Mouse (Mus musculus): ENCODE data around the gene Ank. TPM values are rescaled to one million over a fixed set of nuclear protein-coding genes. Genes with fewer than 3 reads are reported as not detected.

Ank gene
- polyA plus RNA-seq (2015; fragmentation: Nextera tagmentation; extraction: Ambion mirVana) = 12.9 and 13.2 TPM in 2 replicates

DNA sequence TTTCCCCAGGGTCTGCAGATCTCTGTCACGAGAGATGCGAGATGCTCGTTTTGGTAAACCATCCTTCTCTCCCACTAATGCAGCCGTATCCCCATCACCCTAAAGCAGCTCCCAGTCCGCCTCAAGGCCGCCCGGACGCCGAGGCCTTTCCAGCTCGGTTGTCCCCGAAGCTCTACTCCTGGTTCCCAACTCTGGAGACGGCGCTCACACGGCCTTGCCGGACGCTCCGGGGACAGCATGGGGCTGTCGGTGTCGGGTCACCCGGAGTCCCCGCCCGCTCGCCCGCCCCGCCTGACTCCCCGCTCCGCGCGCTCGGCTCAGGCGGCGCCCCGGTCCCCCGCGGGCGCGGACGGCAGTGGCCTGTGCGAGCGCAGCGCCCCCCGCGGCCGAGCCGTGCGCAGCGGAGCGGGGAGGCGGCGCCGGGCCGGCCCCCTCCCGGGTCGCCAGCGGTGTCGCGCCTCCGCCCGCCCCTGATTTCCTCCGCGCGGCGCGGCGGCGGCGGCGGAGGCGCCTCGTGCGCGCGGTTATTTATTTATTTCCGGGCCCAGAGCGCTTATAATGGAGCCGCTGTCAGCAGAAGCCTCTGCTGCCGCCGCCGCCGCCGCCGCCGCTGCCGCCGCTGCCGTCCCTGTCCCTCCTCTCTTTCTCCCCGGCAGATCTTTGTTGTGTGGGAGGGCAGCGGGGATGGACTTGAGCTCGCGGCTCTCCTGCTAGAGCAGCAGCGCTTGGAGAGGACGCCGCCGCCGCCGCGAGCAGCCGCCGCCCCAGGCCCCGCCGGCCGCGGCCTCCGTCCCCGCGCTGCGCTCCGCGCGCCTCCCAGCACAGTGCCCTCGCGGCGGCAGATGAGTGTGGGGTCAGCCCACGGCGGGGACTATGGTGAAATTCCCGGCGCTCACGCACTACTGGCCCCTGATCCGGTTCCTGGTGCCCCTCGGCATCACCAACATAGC lies at the start of gene Ank:
Gene Ank, plus strand, starts transcription at position 547 of the 950 bp plus-strand sequence.
- WGBS = under 1% methylated on average over 69 of the region's 120 CpGs
- peak within 1 kb of the TSS; percentile 74 for H3K4me3 ChIP-seq
- no peaks in the 10 kb centered on the region for H3K9me3 ChIP-seq
- H3K27me3 ChIP-seq (replicated peaks) = no peaks in the 10 kb centered on the region
- ATAC-seq (replicated peaks) = peak; percentile 89
- H3K9ac ChIP-seq = peak within 1 kb of the TSS; percentile 91
- H3K27ac ChIP-seq = peak within 1 kb of the TSS; percentile 93
- H3K4me2 ChIP-seq = peak within 1 kb of the TSS; percentile 59
- H3K4me1 ChIP-seq = peaks cover 32% of the 10 kb centered on the region
- H3K36me3 ChIP-seq (replicated peaks) = no peaks in the 10 kb centered on the region

DNA sequence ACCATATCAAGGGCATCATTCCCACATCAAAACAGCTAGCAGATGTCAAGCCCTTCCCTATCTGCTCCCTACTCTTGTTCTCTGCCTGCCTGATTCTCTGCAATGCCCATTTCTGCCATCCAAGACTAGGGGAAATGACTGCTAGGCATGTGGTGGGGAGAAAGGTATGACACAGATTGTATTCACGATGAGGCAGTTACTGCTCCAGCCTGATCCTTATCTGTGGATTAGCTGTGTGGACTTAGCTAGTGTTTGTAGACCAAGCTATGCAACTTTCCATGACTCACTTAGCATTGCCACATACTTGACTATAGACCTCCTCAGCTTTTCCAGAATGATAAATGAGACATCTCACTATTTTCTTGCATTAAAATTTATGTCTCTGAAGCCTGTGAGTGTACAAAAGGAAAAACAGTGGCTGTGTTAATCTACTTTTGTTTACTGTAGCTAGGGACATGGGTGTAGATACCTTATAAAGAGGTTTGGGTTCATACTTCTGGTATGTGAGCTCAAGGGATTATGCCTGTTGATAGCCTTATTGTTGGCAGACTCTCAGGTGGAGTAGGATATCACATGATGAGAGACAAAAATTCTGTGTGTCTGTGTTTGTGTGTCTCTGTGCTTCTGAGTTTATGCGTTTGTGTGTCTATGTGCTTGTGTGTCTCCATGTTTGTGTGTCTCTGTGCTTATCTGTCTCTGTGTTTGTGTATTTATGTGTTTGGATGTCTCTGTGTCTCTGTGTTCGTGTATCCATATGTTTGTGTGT lies 47.7 kb upstream of the Ank start:
- ATAC-seq (replicated peaks) = no peak
- no peaks in the 10 kb centered on the region for H3K9me3 ChIP-seq
- whole genome bisulfite sequencing = 90% methylated on average over 3 of the region's 3 CpGs
- H3K9ac ChIP-seq = no peak overlapping the region
- H3K4me3 ChIP-seq = no peak overlapping the region
- H3K27me3 ChIP-seq (replicated peaks) = no peaks in the 10 kb centered on the region
- H3K36me3 ChIP-seq (replicated peaks) = no peaks in the 10 kb centered on the region
- no peaks in the 10 kb centered on the region for H3K4me1 ChIP-seq
- no peak overlapping the region for H3K4me2 ChIP-seq
- no peak overlapping the region for H3K27ac ChIP-seq

DNA sequence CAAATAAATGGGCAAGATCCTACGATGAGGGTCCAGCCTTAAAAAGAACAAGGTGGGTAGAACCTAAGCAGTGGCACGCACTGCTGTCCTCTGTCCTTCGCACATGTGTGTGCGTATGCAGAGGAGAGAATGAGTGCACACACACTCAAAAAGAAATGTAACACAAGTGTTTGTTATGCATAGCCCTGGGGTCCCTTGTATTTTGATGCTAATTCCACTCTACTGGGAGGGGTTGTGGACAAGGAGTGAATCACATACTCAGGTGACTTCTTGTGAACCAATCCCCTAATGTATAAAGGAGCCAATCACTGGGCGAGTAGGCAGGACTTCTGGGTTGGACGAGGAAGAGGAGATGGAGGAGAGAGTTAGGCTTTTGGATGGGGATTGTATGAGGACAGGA lies 44.9 kb upstream of the Ank start:
- no peaks in the 10 kb centered on the region for H3K27me3 ChIP-seq (replicated peaks)
- WGBS = 85% methylated on average over 6 of the region's 6 CpGs

GRCm38 (mm10) chr15:27427581-27427980 lies 38.9 kb upstream of the Ank start:
- 79% methylated on average over 3 of the region's 3 CpGs for WGBS

More for the DNA sequence above, 44.9 kb upstream of the Ank start:
- H3K27ac ChIP-seq = no peak overlapping the region
- no peaks in the 10 kb centered on the region for H3K9me3 ChIP-seq
- H3K4me1 ChIP-seq = no peaks in the 10 kb centered on the region
- no peak overlapping the region for H3K4me2 ChIP-seq
- H3K4me3 ChIP-seq = no peak overlapping the region
- no peak for ATAC-seq (replicated peaks)
- no peak overlapping the region for H3K9ac ChIP-seq
- H3K36me3 ChIP-seq (replicated peaks) = no peaks in the 10 kb centered on the region

GRCm38 (mm10) chr15:27430241-27430640 lies 36.2 kb upstream of the Ank start:
- H3K36me3 ChIP-seq (replicated peaks) = no peaks in the 10 kb centered on the region
- H3K27ac ChIP-seq = no peak overlapping the region
- H3K27me3 ChIP-seq (replicated peaks) = no peaks in the 10 kb centered on the region
- no peak for ATAC-seq (replicated peaks)
- H3K4me2 ChIP-seq = no peak overlapping the region
- H3K9ac ChIP-seq = no peak overlapping the region
- H3K4me3 ChIP-seq = no peak overlapping the region
- WGBS = 90% methylated on average over 1 of the region's 1 CpGs
- no peaks in the 10 kb centered on the region for H3K9me3 ChIP-seq
- no peaks in the 10 kb centered on the region for H3K4me1 ChIP-seq

More at GRCm38 (mm10) chr15:27427581-27427980, 38.9 kb upstream of the Ank start:
- no peak overlapping the region for H3K27ac ChIP-seq
- H3K9me3 ChIP-seq = no peaks in the 10 kb centered on the region
- no peak overlapping the region for H3K9ac ChIP-seq
- no peak for ATAC-seq (replicated peaks)
- H3K4me2 ChIP-seq = no peak overlapping the region
- H3K4me3 ChIP-seq = no peak overlapping the region
- no peaks in the 10 kb centered on the region for H3K27me3 ChIP-seq (replicated peaks)
- H3K36me3 ChIP-seq (replicated peaks) = no peaks in the 10 kb centered on the region
- H3K4me1 ChIP-seq = no peaks in the 10 kb centered on the region

DNA sequence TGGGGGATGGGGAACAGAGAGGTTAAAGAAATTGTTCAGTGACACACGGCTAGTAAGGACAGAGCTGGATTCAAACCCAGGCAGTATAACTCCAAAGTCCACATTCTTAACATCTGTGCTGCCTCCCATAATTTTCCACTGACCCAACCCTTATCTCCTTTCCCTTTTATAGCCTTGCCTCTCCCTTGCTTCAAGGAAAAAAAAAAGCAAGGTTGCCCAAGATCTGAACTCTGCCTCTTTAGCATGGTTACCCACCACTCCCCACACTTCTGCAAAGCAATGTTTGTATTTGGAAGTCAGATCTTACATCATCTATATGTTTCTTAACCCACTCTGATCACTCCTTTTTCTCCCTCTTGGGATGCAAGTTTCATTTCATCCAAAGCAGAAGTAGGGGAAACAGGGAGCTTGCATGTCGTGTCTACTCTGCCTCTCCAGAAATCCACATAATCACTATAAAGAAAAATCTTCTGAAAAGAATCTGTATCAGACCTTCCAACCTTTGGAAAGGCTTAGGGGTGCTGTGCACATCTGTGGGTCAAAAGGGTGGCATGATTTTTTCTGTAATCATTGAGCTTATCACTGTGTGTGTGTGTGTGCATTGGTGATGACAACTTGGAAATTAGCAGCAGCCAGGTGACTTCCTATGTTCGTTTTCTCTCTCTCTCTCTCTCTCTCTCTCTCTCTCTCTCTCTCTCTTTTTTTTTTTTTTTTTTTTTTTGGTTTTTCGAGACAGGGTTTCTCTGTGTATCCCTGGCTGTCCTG lies 33.4 kb upstream of the Ank start:
- Histone ChIP-seq H3K4me3 (no peak overlapping the region), H3K27ac (no peak overlapping the region), H3K9me3 (no peaks in the 10 kb centered on the region), H3K27me3 (replicated peaks) (no peaks in the 10 kb centered on the region), H3K9ac (no peak overlapping the region), H3K4me2 (no peak overlapping the region), H3K36me3 (replicated peaks) (no peaks in the 10 kb centered on the region), H3K4me1 (no peaks in the 10 kb centered on the region)
- no peak for ATAC-seq (replicated peaks)
- 96% methylated on average over 3 of the region's 4 CpGs for WGBS

DNA sequence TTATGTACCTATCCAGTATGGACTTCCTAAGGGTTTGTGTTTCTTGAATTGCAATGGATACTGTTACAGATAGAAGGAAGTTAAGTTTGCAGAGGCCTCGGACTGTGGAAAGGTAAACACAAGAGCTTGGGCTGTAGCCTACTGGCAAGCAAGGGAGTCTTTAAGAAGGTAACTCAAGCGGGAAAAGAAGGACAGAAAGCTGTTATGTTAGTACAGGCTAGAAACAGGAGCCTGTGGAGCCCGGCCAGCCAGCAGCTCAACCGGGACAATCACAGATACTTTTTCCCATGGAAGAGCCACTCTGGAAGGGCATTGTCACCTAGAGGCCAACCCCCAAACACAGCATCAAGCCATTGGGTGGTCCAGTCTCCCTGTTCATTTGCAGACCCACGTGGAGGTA lies 31.1 kb upstream of the Ank start:
- Histone ChIP-seq H3K9me3 (no peaks in the 10 kb centered on the region), H3K4me1 (no peaks in the 10 kb centered on the region), H3K9ac (no peak overlapping the region), H3K27me3 (replicated peaks) (no peaks in the 10 kb centered on the region), H3K27ac (no peak overlapping the region), H3K4me2 (no peak overlapping the region), H3K4me3 (no peak overlapping the region), H3K36me3 (replicated peaks) (no peaks in the 10 kb centered on the region)
- ATAC-seq (replicated peaks) = no peak
- WGBS = 90% methylated on average over 5 of the region's 5 CpGs

DNA sequence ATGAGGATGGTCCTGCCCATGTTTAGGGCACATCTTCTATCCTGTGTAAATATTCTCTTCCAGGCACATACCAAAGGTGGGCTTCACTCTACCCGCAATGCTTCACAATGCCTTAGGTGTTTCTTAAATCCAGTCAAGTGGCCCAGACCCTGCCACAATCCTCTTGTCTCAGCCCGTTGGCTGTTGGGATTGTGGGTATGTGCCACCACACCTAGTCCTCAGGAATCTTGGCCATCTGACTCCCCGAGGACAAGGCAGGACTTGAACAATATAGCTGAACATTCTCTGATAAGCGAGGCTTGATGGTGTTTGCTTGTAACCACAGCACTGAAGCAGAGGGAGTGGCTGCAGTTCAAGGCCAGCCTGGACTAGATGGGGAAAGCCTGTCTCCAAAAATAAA lies 30.3 kb upstream of the Ank start:
- no peaks in the 10 kb centered on the region for H3K4me1 ChIP-seq
- no peaks in the 10 kb centered on the region for H3K36me3 ChIP-seq (replicated peaks)
- 92% methylated on average over 4 of the region's 4 CpGs for WGBS
- no peaks in the 10 kb centered on the region for H3K9me3 ChIP-seq
- no peak for ATAC-seq (replicated peaks)
- no peak overlapping the region for H3K4me3 ChIP-seq
- H3K9ac ChIP-seq = no peak overlapping the region
- no peak overlapping the region for H3K27ac ChIP-seq
- H3K27me3 ChIP-seq (replicated peaks) = no peaks in the 10 kb centered on the region
- no peak overlapping the region for H3K4me2 ChIP-seq

DNA sequence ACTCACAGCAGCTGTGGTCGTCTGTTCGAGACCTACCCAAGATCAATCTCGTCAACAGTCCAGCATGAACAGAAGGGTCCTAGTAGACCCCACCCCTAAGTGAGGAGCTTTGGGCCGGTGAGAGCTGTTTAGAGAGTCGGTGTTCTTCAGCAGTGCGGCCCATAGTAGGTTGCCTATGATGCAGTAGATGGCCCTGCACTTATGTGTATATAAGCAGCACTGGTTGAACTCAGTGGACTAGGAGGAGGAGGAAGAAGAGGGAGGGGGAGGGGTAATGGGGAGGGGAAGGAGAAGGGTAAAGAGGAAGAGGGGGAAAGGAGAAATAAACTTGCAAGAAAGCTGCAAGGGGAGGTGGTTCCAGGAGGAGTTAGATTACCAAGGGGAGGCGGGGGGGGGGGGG lies 25.4 kb upstream of the Ank start:
- no peaks in the 10 kb centered on the region for H3K27me3 ChIP-seq (replicated peaks)
- no peak overlapping the region for H3K4me2 ChIP-seq
- H3K36me3 ChIP-seq (replicated peaks) = no peaks in the 10 kb centered on the region
- no peak for ATAC-seq (replicated peaks)
- no peak overlapping the region for H3K4me3 ChIP-seq
- no peaks in the 10 kb centered on the region for H3K4me1 ChIP-seq
- H3K9me3 ChIP-seq = no peaks in the 10 kb centered on the region
- WGBS = 91% methylated on average over 7 of the region's 7 CpGs
- no peak overlapping the region for H3K27ac ChIP-seq
- H3K9ac ChIP-seq = no peak overlapping the region

DNA sequence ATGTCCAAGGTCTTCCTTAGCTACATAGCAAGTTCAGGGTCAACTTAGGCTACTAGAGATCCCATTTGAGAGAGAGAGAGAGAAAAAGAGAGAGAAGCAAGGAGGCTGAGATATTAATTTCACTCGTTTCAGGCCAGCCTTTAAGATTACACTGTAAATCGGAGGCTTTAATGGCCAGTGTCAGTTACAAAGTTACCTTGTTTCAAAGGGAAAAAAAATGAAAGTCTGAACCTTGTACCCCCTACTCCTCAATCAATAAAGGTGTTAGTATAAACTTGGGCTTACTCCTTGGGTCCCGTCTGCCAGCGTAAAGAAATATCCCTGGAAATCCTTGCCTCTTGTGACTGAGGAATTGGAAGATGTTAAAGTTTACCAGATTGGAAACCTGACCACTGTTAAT lies 24.9 kb upstream of the Ank start:
- Histone ChIP-seq H3K36me3 (replicated peaks) (no peaks in the 10 kb centered on the region), H3K9me3 (no peaks in the 10 kb centered on the region), H3K27ac (no peak overlapping the region), H3K4me2 (no peak overlapping the region), H3K9ac (no peak overlapping the region), H3K4me1 (no peaks in the 10 kb centered on the region), H3K4me3 (no peak overlapping the region), H3K27me3 (replicated peaks) (no peaks in the 10 kb centered on the region)
- WGBS = 91% methylated on average over 4 of the region's 4 CpGs
- ATAC-seq (replicated peaks) = no peak

DNA sequence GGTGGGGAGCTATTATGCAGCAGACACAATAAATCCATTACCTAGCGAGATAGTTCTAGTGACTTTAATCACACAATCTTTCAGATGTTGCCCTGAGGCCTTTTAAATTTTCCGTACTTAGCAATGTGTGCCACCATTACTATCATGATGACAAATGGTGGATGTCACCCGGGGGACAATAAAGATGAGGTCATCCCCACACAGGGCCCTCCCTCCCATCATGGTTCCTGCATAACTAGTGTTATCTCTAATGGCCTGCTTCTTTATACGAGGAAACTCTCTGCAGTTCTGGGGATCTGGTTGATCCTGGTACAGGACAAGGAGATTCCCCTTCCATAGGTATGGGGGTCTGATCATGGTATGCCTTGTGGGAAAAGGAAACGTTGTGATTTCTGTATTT lies 24.5 kb upstream of the Ank start:
- no peak overlapping the region for H3K27ac ChIP-seq
- no peaks in the 10 kb centered on the region for H3K4me1 ChIP-seq
- WGBS = 81% methylated on average over 5 of the region's 5 CpGs
- H3K9ac ChIP-seq = no peak overlapping the region
- H3K4me3 ChIP-seq = no peak overlapping the region
- H3K4me2 ChIP-seq = no peak overlapping the region
- no peaks in the 10 kb centered on the region for H3K9me3 ChIP-seq
- ATAC-seq (replicated peaks) = no peak
- no peaks in the 10 kb centered on the region for H3K27me3 ChIP-seq (replicated peaks)
- no peaks in the 10 kb centered on the region for H3K36me3 ChIP-seq (replicated peaks)

- H3K9ac ChIP-seq = no peak overlapping the region
- 89% methylated on average over 9 of the region's 9 CpGs for WGBS
These were observed 21.6 kb upstream of the Ank start for GRCm38 (mm10) chr15:27444772-27445347.

More at GRCm38 (mm10) chr15:27444772-27445347, 21.6 kb upstream of the Ank start:
- no peak overlapping the region for H3K27ac ChIP-seq
- no peaks in the 10 kb centered on the region for H3K9me3 ChIP-seq
- no peaks in the 10 kb centered on the region for H3K27me3 ChIP-seq (replicated peaks)
- no peak overlapping the region for H3K4me3 ChIP-seq
- no peak overlapping the region for H3K4me2 ChIP-seq
- ATAC-seq (replicated peaks) = no peak
- H3K4me1 ChIP-seq = no peaks in the 10 kb centered on the region
- H3K36me3 ChIP-seq (replicated peaks) = no peaks in the 10 kb centered on the region
